In genomic region chr5:4641041-4641440, GRCm38 (mm10) we compare ENCODE assay signal across 26 mouse cellular contexts.
"Had no signal": no experiment of that assay in that cellular context is flagged by ENCODE, and none has a peak within 500 bp of the region (broad histone marks: within the 10 kb centered on the region; RNA-seq: fewer than 3 reads in every experiment).

No protein-coding gene starts in this region.

- H3K9me3 ChIP-seq: heart, embryonic 10.5 days; heart, embryonic 12.5 days; hindbrain, embryonic 13.5 days; hindbrain, embryonic 15.5 days; kidney, embryonic 15.5 days; limb, embryonic 13.5 days; limb, embryonic 15.5 days; liver, embryonic 13.5 days; liver, embryonic 15.5 days had no signal

- H3K4me1 ChIP-seq: heart, embryonic 10.5 days; heart, embryonic 12.5 days; hindbrain, embryonic 13.5 days; hindbrain, embryonic 15.5 days; kidney, embryonic 15.5 days; limb, embryonic 13.5 days; limb, embryonic 15.5 days; liver, embryonic 13.5 days; liver, embryonic 15.5 days had no signal

- H3K27ac ChIP-seq: gastrocnemius, adult 2 months; heart, embryonic 10.5 days; hindbrain, embryonic 13.5 days; hindbrain, embryonic 15.5 days; hindbrain, postnatal 0 days; kidney, embryonic 15.5 days; limb, embryonic 13.5 days; limb, embryonic 15.5 days; liver, embryonic 13.5 days; liver, embryonic 15.5 days had no signal

- H3K27me3 ChIP-seq: heart, embryonic 12.5 days; hindbrain, embryonic 13.5 days; hindbrain, embryonic 15.5 days; kidney, embryonic 15.5 days; limb, embryonic 13.5 days; limb, embryonic 15.5 days; liver, embryonic 13.5 days; liver, embryonic 15.5 days had no signal

- H3K4me2 ChIP-seq: heart, embryonic 12.5 days; hindbrain, embryonic 13.5 days; hindbrain, embryonic 15.5 days; kidney, embryonic 15.5 days; limb, embryonic 13.5 days; limb, embryonic 15.5 days; liver, embryonic 11.5 days; liver, embryonic 13.5 days; liver, embryonic 15.5 days had no signal

- H3K36me3 ChIP-seq: heart, embryonic 10.5 days; heart, embryonic 12.5 days; hindbrain, embryonic 13.5 days; hindbrain, embryonic 15.5 days; kidney, embryonic 15.5 days; limb, embryonic 13.5 days; limb, embryonic 15.5 days; liver, embryonic 13.5 days; liver, embryonic 15.5 days had no signal

- ATAC-seq: hindbrain, postnatal 0 days; intestine, embryonic 16.5 days had no signal

- DNase-seq: gastrocnemius, adult 2 months; gastrocnemius, postnatal 10 days; gastrocnemius, postnatal 25 days; heart, adult 18-20 months; heart, postnatal 10 days; heart, postnatal 36 days; kidney, adult 11 months; kidney, adult 2 months; kidney, adult 9 months; kidney, postnatal 10 days; kidney, postnatal 36 days; layer of hippocampus, adult 9-11 months; layer of hippocampus, postnatal 36 days; left cerebral cortex, postnatal 4 days; liver, embryonic 13.5 days had no signal

- H3K9ac ChIP-seq: heart, embryonic 12.5 days; hindbrain, embryonic 13.5 days; hindbrain, embryonic 15.5 days; kidney, embryonic 15.5 days; limb, embryonic 13.5 days; limb, embryonic 15.5 days; liver, embryonic 13.5 days; liver, embryonic 15.5 days had no signal

- H3K4me3 ChIP-seq: gastrocnemius, adult 2 months; heart, embryonic 10.5 days; heart, embryonic 12.5 days; hindbrain, embryonic 13.5 days; hindbrain, embryonic 15.5 days; kidney, embryonic 15.5 days; limb, embryonic 13.5 days; limb, embryonic 15.5 days; liver, embryonic 13.5 days; liver, embryonic 15.5 days had no signal
